Mouse (Mus musculus) forebrain, embryonic 15.5 days (tissue): ENCODE data around the gene Ttc13. TPM values are rescaled to one million over a fixed set of nuclear protein-coding genes. Genes with fewer than 3 reads are reported as not detected.

Source experiments
- ATAC-seq: fragments of 200-750 bp; cut with Nextera tagmentation; replicated peaks from 2 replicates; pipeline ENCODE4 v1.8.0; 2017; ENCODE audit warnings: mild to moderate bottlenecking, moderate TSS enrichment, moderate library complexity
- H3K27ac ChIP-seq: fragments of 300-500 bp; sonication (generic); replicated peaks from 2 replicates; pipeline ENCODE4 v1.5.1; 2015; ENCODE audit warnings: mild to moderate bottlenecking, inconsistent platforms
- H3K27me3 ChIP-seq: fragments of 300-500 bp; sonication (generic); 2 replicates; pipeline ENCODE4 v1.6.1; 2015; ENCODE audit warnings: inconsistent platforms
- H3K36me3 ChIP-seq: fragments of 300-500 bp; sonication (generic); 2 replicates; pipeline ENCODE4 v1.6.1; 2015; ENCODE audit warnings: mild to moderate bottlenecking, inconsistent platforms
- H3K4me1 ChIP-seq: fragments of 300-500 bp; sonication (generic); 2 replicates; pipeline ENCODE4 v1.6.1; 2015; ENCODE audit warnings: inconsistent platforms
- H3K4me2 ChIP-seq: fragments of 300-500 bp; sonication (generic); replicated peaks from 2 replicates; pipeline ENCODE4 v1.6.1; 2015; ENCODE audit warnings: mild to moderate bottlenecking, inconsistent platforms
- H3K4me3 ChIP-seq: fragments of 300-500 bp; sonication (generic); 2 replicates; pipeline ENCODE4 v1.5.1; 2015; ENCODE audit warnings: mild to moderate bottlenecking, inconsistent platforms
- H3K9ac ChIP-seq: fragments of 300-500 bp; sonication (generic); replicated peaks from 2 replicates; pipeline ENCODE4 v1.6.1; 2015; ENCODE audit warnings: mild to moderate bottlenecking, inconsistent platforms
- H3K9me3 ChIP-seq: fragments of 300-500 bp; sonication (generic); 2 replicates; pipeline ENCODE4 v1.6.1; 2016; ENCODE audit warnings: inconsistent platforms
- WGBS: fragments of 180-500 bp; shearing (Covaris S2); methylation state at CpG from one replicate; pipeline ENCODE4 v1.1.7; 2015; ENCODE audit warnings: mixed read lengths; 5-methylcytosine and 5-hydroxymethylcytosine counted together
- polyA plus RNA-seq: library from polyadenylated mRNA; unstranded; fragments of >200 nt; fragmentation: Nextera tagmentation; extraction: Ambion mirVana; gene quantifications from 2 replicates; pipeline ENCODE4 v1.2.1, GENCODE M21; 2015

The Ttc13 gene
- polyA plus RNA-seq, 1 experiment from 2014 or later: 56.7 TPM

GRCm38 (mm10) chr8:124672345-124672744, 49.4 kb downstream of the Ttc13 start:
- peaks cover 36% of the 10 kb centered on the region for H3K36me3 ChIP-seq
- H3K4me2 ChIP-seq: no peak overlapping the region
- H3K9me3 ChIP-seq: no peaks in the 10 kb centered on the region
- H3K27ac ChIP-seq: no peak overlapping the region
- no peak overlapping the region for H3K4me3 ChIP-seq
- WGBS: 93% methylated on average over 2 of the region's 2 CpGs
- peaks cover 8% of the 10 kb centered on the region for H3K4me1 ChIP-seq
- H3K9ac ChIP-seq: no peak overlapping the region
- ATAC-seq: no peak
- H3K27me3 ChIP-seq: no peaks in the 10 kb centered on the region

DNA sequence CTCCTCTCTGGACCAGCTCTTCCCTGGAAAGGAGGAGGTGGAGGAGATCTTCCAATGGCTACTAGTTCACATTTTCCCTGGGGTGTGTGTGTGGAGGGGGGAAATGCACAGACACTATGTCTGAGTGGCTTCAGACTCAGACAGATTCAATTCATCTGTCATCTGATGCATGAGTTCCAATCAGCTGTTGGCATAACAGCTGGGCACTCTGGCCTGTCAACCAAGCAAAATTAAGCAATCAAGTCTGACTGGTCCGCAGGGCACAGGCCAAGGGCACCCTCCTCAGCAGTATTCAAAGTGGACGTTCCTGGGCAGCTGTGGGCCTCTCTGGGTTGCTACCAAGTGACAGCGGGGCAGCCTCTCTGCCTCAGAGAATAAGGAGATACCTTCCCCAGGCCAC, 53.0 kb downstream of the Ttc13 start:
- Histone ChIP-seq H3K4me2 (no peak overlapping the region), H3K9ac (no peak overlapping the region), H3K9me3 (no peaks in the 10 kb centered on the region), H3K36me3 (peaks cover 23% of the 10 kb centered on the region), H3K27me3 (no peaks in the 10 kb centered on the region), H3K4me3 (no peak overlapping the region), H3K4me1 (peaks cover under 1% of the 10 kb centered on the region; the same call in 1 of the 2 replicates), H3K27ac (no peak overlapping the region)
- ATAC-seq: no peak
- WGBS: 89% methylated on average over 3 of the region's 3 CpGs

- H3K27me3 ChIP-seq: no peaks in the 10 kb centered on the region
- H3K9ac ChIP-seq: no peak overlapping the region
- no peak overlapping the region for H3K4me3 ChIP-seq
- ATAC-seq: no peak
- 86% methylated on average over 3 of the region's 3 CpGs for WGBS
- H3K4me1 ChIP-seq: peaks cover 34% of the 10 kb centered on the region
- no peaks in the 10 kb centered on the region for H3K9me3 ChIP-seq
- no peaks in the 10 kb centered on the region for H3K36me3 ChIP-seq
- no peak overlapping the region for H3K4me2 ChIP-seq
- H3K27ac ChIP-seq: peak overlapping the region; percentile 84; the same call in 1 of the 2 replicates
Observed at GRCm38 (mm10) chr8:124664414-124664813, 57.4 kb downstream of the Ttc13 start.

DNA sequence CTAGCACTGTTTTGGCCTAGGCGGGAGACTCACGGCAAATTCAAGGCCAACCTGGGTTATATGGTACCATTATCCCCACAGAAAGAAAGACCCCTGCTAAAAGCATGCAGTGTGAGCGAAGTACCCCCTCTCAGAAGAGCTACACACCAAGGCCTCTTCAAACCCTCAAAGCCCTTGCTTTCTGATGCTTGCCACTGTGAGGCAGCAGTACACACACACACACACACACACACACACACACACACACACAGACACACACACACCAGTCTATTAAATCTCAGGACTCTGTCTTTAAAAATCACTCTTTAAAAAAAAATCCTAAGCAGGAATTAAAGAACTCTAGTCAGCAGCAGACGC, 57.9 kb downstream of the Ttc13 start:
- H3K27me3 ChIP-seq: no peaks in the 10 kb centered on the region
- H3K27ac ChIP-seq: peak overlapping the region; percentile 84
- peaks cover 39% of the 10 kb centered on the region for H3K4me1 ChIP-seq
- H3K4me3 ChIP-seq: peak overlapping the region; percentile 74
- ATAC-seq: peak; percentile 18; the same call in 1 of the 2 replicates
- H3K4me2 ChIP-seq: peak overlapping the region; percentile 77
- H3K9ac ChIP-seq: peak overlapping the region; percentile 81
- H3K9me3 ChIP-seq: no peaks in the 10 kb centered on the region
- WGBS: 50% methylated on average over 4 of the region's 4 CpGs
- no peaks in the 10 kb centered on the region for H3K36me3 ChIP-seq

- H3K36me3 ChIP-seq: no peaks in the 10 kb centered on the region
- H3K4me3 ChIP-seq: peak within 1 kb of the TSS; percentile 74
- 1% methylated on average over 69 of the region's 69 CpGs for WGBS
- peak within 1 kb of the TSS; percentile 77 for H3K4me2 ChIP-seq
- peak within 1 kb of the TSS; percentile 81 for H3K9ac ChIP-seq
- peaks cover 44% of the 10 kb centered on the region for H3K4me1 ChIP-seq
- peak; percentile 88 for ATAC-seq
- no peaks in the 10 kb centered on the region for H3K27me3 ChIP-seq
- no peaks in the 10 kb centered on the region for H3K9me3 ChIP-seq
- H3K27ac ChIP-seq: peak within 1 kb of the TSS; percentile 84
Observed at GRCm38 (mm10) chr8:124663112-124663873, 58.5 kb downstream of the Ttc13 start, which contains the start of gene 2310022B05Rik. 2310022B05Rik (minus strand) TSS chr8:124663369.

DNA sequence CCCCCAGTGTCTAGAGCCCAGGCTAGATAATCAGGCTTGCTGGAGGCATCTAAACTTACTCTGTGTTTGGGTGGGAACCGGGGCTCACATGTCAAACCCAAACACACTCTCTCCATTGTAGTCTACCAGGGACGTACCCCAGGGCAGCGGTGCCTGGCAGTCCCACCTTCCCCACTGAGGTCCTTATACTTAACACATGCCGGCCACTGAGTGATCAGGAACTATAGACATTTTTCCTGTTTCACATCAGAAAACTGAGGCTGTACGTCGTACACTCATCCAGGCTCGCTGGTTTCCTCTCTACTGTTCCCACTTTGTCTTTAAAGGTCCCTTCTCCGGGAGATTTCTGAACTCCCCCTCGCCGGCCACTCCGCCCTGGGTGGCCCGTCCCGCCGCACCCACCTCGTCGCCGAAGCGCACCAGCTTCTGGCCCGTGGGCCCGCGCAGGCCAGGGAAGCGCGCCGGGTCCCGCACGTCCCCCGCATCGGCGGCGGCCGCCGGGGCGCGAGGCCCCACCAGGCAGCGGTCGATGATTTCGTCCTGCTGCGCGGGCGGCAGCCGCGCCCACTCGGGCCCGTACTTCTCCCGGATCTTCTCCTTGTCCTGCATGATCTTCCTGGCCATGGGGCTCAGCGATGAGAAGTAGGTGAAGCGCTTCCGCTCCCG, 59.2 kb downstream of the Ttc13 start:
- WGBS: under 1% methylated on average over 49 of the region's 49 CpGs
- Histone ChIP-seq H3K27me3 (no peaks in the 10 kb centered on the region), H3K4me3 (peak overlapping the region; percentile 74), H3K36me3 (no peaks in the 10 kb centered on the region), H3K27ac (peak overlapping the region; percentile 84), H3K9ac (peak overlapping the region; percentile 81), H3K4me2 (peak overlapping the region; percentile 77), H3K4me1 (peaks cover 48% of the 10 kb centered on the region), H3K9me3 (no peaks in the 10 kb centered on the region)
- peak; percentile 47 for ATAC-seq

GRCm38 (mm10) chr8:124661781-124662180, 60.0 kb downstream of the Ttc13 start:
- WGBS: 46% methylated on average over 9 of the region's 9 CpGs
- H3K27ac ChIP-seq: no peak overlapping the region
- peaks cover 48% of the 10 kb centered on the region for H3K4me1 ChIP-seq

DNA sequence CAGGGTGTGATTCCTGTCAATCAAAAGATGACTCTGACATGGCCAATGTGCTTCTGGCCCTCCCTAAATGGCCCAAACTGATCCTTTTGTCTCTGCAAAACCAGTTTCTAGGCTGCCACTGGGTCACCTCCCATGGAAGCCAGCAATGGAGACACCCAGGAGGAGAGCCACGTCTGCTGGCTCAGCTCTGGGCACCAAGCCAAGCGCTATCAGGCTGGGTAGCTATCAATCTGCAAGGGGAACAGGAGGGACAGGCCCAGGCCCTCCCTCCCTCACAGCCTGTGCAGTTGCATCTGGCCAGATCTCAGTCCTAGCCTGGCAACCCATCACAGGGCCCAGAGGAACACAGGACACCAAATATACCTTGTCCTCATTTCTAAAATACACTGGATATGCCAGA, 63.4 kb downstream of the Ttc13 start:
- Histone ChIP-seq H3K9me3 (no peaks in the 10 kb centered on the region), H3K27ac (peak overlapping the region; percentile 51), H3K27me3 (no peaks in the 10 kb centered on the region), H3K36me3 (no peaks in the 10 kb centered on the region), H3K4me2 (no peak overlapping the region; the same call in 1 of the 2 replicates), H3K4me3 (no peak overlapping the region), H3K4me1 (peaks cover 44% of the 10 kb centered on the region), H3K9ac (0 out of 2 replicates have a peak overlapping the region, but pooled peaks have one; percentile 3)
- ATAC-seq: peak; percentile 39
- WGBS: 32% methylated on average over 2 of the region's 2 CpGs

More at GRCm38 (mm10) chr8:124661781-124662180, 60.0 kb downstream of the Ttc13 start:
- peak overlapping the region; percentile 77 for H3K4me2 ChIP-seq
- no peaks in the 10 kb centered on the region for H3K9me3 ChIP-seq
- H3K9ac ChIP-seq: peak overlapping the region; percentile 81
- no peaks in the 10 kb centered on the region for H3K36me3 ChIP-seq
- no peaks in the 10 kb centered on the region for H3K27me3 ChIP-seq
- H3K4me3 ChIP-seq: peak overlapping the region; percentile 74
- ATAC-seq: no peak

GRCm38 (mm10) chr8:124657961-124658360, 63.8 kb downstream of the Ttc13 start:
- peaks cover 47% of the 10 kb centered on the region for H3K4me1 ChIP-seq
- 78% methylated on average over 7 of the region's 7 CpGs for WGBS
- H3K4me2 ChIP-seq: no peak overlapping the region
- ATAC-seq: no peak
- no peaks in the 10 kb centered on the region for H3K9me3 ChIP-seq
- peak overlapping the region; percentile 51 for H3K27ac ChIP-seq
- H3K4me3 ChIP-seq: no peak overlapping the region
- H3K9ac ChIP-seq: 0 out of 2 replicates have a peak overlapping the region, but pooled peaks have one; percentile 3
- H3K27me3 ChIP-seq: no peaks in the 10 kb centered on the region
- H3K36me3 ChIP-seq: no peaks in the 10 kb centered on the region

GRCm38 (mm10) chr8:124653568-124654475, 68.0 kb downstream of the Ttc13 start:
- Histone ChIP-seq H3K9me3 (no peaks in the 10 kb centered on the region), H3K27me3 (no peaks in the 10 kb centered on the region), H3K36me3 (peaks cover 7% of the 10 kb centered on the region; the same call in 1 of the 2 replicates), H3K4me1 (peaks cover 23% of the 10 kb centered on the region), H3K27ac (no peak overlapping the region), H3K4me2 (no peak overlapping the region), H3K4me3 (no peak overlapping the region), H3K9ac (no peak overlapping the region)
- 84% methylated on average over 28 of the region's 28 CpGs for WGBS
- ATAC-seq: no peak

DNA sequence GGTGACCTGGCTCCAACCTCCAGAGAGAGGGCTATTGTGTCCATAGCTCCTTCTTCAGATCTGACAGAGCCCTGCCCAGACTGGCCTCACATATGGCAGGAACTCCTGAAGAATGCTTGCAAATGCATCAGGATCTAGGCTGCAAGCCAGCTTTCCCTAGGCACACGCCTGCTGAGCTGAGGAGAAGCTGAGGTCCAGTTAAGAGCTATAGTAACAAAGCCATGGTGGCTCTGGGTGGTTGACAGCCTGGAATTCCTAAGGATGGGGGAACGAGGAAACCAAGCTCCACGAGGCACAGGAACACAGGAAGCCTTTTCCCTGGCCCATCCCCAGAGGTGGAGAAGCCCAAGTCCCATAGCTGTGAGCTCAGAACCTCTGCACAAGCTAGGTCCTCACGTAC, 69.2 kb downstream of the Ttc13 start:
- Histone ChIP-seq H3K36me3 (peaks cover 7% of the 10 kb centered on the region; the same call in 1 of the 2 replicates), H3K9ac (no peak overlapping the region), H3K27ac (peak overlapping the region; percentile 36; the same call in 1 of the 2 replicates), H3K27me3 (no peaks in the 10 kb centered on the region), H3K4me1 (peaks cover 18% of the 10 kb centered on the region), H3K4me2 (no peak overlapping the region), H3K9me3 (no peaks in the 10 kb centered on the region), H3K4me3 (no peak overlapping the region)
- ATAC-seq: no peak
- 23% methylated on average over 4 of the region's 4 CpGs for WGBS
